Mouse (Mus musculus) common myeloid progenitor, adult 5-6 weeks (primary cell): ENCODE measurements around the gene Got1. TPM values are rescaled to one million over a fixed set of nuclear protein-coding genes. Genes with fewer than 3 reads are reported as not detected.
"Not testable (repeated sequence)": the region's sequence is repeated elsewhere in the genome, so short reads cannot be mapped to it uniquely, and the experiment has no call there.

Experiments used
- ATAC-seq: replicated peaks from 2 replicates; pipeline ENCODE4 v1.8.0; 2016; ENCODE audit warnings: low read depth, mild to moderate bottlenecking, moderate TSS enrichment, inconsistent platforms; ENCODE audit not compliant: poor library complexity, severe bottlenecking
- total RNA-seq: library from RNA; stranded (forward); fragments of 200-1000, 187-1606 nt; gene quantifications from 2 replicates; pipeline ENCODE4 v1.2.3, GENCODE M21; 2017

Got1 gene
- total RNA-seq, 1 experiment from 2014 or later, result 18.0 TPM

DNA sequence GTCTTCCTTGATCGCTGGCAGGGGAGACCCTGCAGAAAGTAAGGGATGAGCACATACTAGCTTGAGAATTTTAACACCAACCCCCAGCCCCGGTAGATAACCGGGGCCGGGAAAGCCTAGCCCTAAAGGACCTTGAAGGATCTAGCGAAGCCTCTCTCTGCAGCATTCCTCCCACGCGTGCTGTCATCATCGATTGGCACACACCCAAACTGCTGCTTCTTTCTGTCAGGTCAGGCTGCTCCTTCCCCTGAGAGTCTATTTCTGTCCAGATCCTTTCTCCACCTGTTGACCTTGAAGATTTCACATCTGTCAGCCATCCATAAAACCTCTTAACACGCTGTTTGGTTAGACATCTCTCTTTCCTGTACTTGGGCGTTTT is 688 bp upstream of the Got1 start:
- peak; percentile 2; the same call in 1 of the 2 replicates for ATAC-seq

DNA sequence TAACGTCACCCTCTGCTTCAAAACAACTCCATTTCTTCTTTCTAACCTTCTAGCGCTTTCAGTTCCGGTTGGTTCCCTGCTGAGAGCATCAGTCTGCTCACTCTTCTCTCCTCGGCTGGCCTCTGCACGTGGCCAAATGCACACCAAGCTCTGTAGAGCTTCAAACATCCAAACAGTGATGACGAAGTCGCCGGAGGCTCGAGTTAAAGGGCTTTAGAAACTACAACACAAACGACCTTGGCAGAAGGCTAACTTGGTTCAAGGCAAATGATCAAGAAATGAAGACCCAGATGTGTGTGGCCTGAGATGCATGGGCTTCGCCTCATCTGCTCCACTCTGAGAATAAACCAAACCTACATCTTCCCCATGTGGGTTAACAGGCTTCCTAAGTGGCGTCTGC is 854 bp downstream of the Got1 start:
- ATAC-seq, result 0 out of 2 replicates have a peak, but pooled peaks have one; percentile 9

DNA sequence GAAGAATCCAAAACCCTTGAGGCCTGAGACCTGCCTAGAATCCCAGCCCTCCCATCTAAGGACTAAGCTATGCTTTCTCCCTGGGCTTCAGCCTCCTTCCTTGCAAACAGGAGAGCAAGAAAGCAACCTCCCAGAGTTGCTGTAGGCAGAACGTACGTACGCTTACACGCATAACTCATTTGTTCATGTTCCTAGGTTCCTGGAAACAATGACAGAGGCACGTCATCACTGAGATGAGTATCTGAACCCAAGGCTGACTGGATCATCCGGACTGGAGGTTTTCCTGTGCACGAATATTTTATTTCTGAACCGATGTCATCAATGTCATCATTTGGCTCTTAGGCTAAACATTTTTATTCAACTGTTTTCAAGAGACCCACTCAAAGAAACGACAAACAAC is 2.4 kb downstream of the Got1 start:
- no peak for ATAC-seq

DNA sequence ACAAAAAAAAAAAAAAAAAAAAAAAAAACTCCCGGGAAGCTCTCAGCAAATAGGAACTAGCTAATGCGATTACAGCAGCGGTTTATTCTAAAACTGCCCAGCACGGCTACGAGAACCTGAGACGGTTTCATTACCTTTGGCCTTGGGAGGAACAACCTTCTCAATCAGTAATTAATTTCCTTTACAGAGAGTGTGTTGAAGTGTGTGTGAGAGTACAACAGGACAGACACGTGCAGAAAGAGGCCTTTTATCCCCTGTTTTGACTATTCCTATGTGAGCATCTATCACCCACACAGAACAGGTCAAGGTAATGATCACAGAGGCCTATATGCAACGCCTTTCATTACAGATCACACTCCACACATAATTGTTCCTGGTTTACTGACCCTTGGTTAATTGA is 3.0 kb downstream of the Got1 start:
- ATAC-seq, result no peak

DNA sequence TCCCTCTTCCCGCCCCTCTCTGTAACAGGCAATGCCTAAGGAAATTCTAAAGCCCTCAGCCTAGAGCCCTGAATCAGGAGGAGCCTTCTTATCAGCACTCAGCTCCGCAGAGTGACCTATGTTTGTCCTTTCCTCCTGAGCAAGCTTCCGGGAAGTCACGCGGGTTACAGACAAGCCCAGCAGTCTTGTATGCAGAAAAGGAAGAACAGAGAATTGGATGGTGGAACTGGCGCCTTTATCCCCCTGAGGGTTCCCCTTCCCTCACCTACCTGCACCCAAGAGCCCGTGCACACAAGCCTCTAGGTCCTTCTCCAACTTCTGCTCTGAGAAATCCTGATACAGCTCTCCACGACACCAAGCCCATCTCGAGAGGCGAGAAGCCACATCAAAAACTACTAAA is 4.0 kb downstream of the Got1 start:
- ATAC-seq, result no peak

DNA sequence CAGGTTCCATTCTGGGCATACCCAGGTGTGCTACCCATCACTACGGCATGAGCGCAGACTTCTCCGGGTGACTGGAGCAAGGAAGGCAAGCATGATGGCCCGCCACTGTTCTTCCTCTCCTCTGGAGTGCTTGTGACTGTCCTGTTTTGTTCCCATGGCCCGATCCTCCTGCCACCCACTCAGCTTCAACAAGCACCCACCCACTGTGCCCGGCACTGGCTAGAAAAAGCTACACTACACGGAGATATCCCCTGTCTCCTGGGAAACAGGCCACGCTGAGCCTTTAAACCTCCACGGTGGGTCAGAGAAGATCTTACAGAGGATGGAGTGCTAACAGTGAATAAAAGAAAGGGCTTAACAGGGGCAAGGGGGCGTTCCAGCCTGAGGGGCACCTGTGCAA is 5.2 kb downstream of the Got1 start:
- no peak for ATAC-seq

DNA sequence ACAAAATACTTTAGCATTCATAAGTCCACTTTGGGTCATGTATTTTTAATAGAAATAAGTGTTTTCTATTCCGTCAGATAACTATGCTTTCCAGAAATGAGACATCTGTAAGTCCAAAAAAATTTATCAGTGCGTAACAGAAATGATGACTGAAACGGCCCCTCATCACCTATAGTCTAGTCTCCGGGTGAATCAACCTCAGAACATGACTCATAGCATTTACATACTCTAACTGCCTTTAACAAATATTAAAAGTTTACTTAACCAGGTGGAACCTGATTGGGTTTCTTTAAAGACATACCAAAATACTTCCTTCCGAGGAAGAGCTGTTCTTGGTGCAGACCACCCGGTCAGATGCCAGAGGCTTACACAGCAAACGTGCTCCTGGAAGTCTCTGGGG is 6.1 kb downstream of the Got1 start:
- no peak for ATAC-seq

DNA sequence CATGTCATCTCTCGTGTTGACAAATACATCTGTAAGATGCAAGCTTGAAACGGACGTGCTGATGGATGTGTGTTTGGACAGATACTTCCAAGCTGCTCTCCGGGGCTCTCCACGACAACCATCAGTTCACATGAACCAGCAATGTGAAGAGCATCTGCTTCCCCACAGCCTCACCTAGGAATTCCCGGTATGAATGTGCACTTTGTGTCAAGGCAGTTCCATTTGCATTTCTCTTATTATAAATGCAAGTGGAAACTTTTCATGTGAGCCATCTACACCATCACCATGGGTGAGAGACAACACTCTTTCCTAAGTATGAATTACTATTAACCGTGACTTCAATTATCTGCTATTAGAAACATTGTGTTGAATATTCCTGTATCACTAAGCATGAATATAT is 6.6 kb downstream of the Got1 start:
- ATAC-seq, result no peak

DNA sequence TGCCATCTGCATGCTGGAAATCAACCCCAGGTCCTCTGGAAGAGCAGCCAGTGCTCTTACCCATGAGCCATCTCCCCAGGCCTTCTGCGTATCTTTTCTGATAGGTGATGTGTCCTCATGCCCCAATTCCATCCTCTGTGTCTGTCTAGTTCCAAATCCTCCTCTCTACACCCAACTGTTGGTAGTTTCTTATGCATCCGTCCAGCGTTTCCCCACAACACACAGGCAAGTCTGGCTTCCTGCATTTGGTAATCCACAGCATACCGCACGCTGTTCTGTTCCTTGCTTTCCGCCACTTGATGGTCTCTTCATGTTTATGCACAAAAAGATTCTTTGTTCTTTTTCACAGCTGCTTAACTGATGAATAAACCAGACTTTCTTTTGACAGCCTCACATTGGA is 7.1 kb downstream of the Got1 start:
- ATAC-seq, result no peak

DNA sequence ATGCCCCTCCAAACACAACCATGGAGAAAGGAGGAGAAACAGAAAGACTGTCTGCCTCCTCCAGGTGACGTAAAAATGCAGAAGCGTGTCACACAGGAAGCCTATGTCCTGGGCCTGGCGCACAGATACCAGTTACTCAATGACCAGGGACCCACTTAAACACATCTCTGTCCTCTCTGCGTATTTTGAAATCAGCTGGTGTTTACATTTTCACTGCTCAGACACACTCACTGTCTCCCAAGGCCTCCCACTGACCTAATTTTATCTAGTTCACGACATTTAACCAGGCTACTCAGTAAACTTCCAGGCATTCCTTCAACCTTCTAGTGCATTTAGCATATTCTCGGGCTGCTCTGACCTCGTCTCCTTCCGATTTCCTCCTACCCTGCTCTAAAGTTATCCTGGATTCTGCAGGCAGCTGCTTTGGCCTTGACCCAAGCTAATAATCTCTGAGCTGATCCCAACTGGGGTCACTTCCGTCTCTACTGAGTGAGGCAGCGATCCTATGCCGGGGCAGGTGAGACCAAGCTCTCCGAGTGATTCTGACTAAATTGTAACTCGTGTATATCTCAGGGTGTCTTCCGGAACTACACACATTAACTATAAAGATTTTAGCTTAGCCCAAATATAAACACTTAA is 7.9 kb downstream of the Got1 start:
- no peak for ATAC-seq

DNA sequence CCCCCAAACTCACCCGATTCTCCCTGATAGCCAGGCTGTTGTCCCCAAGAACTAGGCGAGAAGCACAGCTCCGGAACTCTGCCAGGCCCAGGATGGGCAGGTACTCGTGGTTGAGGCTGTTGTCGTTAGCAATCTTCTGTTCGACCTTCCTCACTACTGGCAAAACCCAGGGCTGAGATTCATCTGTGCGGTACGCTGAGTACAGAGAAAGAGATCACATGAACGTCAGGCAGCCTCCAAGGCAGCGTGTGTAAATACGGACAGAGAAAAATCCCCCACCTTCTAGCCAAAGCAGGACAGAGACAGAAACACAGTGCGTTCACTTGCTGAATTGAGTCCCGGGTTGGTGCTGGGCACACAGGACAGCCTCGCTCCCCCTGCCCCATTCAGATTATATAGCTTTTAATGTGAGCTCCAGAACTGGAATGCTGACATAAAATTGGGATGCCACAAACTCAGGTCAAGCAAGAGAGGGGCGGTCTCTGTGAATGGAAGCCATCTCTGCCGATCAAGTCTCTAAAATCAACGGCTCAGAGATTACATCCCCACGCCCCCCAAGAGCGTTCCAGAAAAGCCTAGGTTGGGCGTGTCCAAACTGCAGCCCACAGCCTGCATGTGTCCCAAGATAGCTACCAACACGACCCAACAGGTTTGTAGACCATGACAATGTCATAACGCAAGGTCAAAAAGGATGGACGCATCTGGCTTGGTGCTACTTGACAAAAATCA is 8.6 kb downstream of the Got1 start:
- no peak for ATAC-seq

DNA sequence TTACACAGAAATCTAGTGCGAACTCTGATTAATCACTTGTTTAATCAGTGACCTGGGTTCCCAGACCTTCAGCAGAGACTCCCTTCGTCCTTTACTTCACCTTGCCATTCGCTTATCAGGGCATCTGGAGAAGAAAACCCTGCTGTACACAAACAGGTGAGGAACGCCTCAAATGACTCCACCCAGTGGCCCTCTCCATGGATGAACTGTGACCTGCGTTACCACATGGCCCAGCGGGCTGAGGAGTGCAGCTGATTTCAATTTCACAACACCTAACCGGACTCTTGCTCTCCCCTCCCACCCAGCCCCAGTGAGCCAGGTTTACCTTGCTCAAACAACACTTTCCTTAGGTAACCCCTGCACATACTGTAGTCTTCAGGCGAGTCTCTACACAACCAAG is 10.5 kb downstream of the Got1 start:
- ATAC-seq, result no peak

DNA sequence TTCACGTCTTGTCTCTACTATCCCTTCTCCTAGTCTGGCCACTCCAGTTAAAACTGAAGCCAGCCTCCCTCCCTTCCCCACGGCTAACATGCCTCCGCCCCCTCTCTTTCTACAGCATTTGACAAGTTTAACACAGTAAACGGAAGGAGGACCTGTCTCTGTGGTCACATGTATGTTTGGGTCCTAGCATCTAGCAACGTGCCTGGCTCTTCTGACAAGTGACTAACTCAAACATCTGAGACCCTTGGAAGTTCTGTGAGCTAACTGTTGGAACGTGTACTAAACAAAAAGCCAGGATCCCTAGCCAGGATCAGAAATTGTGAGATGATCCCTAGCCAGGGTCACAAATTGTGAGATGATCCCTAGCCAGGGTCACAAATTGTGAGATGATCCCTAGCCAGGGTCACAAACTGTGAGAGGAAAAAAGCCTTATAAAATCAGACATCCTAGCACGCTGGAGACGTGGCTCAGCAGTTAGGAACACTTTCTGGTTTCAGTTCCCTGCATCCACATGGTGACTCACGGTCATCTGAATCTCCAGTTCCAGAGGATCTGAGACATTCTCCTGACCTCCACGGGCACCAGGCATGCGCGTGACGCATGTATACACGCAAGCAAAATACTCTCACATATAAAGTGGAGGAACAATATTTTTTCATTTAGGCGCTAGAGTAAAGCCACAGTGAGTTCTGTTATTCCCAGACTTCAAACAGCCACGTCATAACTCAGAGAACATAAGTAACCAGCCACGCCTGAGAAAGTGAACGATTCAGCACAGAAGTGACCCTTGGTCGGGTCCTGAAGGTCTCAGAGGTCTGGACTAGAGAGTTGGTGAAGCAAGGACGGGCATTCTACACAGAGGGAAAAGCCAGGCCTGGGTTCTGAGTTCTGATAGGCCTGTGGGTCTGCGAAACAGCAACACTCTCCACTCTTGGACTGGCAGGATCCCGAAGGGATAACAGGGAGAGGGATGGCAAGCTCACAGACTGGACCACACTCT is 12.5 kb downstream of the Got1 start:
- ATAC-seq, result no peak

DNA sequence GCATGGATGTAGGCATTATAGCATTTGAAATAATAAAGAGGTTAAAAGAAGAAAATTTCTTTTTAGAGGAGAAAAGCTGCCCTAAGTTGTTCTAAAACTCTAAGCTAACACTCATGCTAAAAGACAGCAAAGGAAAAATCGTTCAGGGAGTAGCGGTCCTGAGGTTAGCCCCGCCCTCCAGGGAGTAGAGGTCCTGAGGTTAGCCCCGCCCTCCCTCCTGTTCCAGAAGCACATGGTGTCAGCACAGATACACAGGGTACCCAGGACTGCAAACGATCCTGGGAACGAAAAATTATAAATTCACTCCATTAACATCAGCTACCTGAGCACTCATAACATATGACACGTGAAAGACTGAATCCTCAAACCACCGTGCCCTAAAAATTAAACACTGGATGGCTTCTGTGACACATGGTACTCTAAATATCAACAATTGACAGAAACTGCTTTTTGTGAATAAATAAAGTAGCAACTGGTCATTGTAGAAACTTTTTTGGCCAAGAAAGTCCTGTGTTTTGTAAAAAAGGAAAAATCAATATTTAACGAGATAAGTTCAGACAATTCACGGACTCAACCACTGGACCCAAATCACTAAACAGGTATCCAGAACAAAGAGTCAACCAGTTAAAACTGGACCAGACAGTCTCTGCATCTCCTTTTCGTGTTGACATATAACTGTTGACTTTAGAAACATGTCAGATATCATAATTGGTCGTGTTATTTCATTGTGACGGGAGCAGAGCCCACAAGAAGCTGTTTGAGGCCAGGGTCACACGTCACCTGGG is 13.8 kb downstream of the Got1 start:
- no peak for ATAC-seq

DNA sequence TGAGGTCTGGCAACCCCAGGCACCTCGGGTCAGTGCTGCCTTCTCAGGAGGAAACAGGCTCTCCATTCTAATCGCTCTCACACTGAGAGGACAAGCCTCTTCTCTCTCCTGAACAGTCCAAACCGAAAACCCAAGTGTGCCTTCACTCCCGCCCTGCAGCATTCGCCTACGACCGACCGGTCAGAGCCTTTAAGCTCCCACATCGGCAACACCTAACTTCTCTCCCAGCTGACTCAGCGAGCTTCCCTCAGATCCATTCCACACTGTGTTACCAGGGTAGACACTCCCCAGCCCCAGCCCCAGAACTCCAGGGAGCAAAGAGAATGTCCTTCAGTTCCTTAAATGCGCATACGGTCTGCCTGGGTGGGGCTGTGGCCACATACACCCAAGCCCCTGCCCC is 19.0 kb downstream of the Got1 start:
- ATAC-seq, result no peak

DNA sequence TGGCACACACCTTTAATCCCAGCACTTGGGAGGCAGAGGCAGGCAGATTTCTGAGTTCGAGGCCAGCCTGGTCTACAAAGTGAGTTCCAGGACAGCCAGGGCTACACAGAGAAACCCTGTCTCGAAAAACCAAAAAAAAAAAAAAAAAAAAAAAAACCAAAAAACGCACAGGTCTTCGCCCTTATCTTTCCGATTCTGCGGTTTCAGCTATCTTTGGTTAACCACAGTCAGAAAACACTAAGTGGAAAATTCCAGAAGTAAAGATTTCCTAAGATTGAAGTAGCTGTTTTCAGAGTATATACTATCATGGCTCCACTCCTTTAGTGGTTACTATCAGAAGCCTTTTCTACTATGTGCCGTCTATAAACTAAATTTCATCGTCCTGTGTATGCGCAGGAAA is 20.8 kb downstream of the Got1 start:
- not testable (repeated sequence) for ATAC-seq

DNA sequence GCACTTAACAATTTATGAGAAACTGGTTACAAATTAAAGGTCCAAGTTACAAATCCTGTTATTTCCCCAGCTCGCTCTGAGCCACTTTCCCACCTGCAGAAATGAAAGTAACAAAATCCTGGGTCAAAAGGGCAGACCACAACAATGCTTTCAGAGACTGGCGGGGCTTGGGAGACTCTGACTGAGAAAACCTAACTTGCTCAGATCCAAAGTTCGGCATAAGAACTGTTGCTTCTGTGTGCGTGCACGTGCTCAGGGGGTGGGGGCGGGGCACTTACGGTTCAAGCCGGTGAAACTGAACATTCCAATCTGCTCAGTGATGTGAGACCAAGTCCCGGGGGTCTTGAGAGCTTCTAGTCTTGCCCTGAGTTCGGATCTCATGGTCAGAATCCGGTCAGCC is 21.8 kb downstream of the Got1 start:
- no peak for ATAC-seq

DNA sequence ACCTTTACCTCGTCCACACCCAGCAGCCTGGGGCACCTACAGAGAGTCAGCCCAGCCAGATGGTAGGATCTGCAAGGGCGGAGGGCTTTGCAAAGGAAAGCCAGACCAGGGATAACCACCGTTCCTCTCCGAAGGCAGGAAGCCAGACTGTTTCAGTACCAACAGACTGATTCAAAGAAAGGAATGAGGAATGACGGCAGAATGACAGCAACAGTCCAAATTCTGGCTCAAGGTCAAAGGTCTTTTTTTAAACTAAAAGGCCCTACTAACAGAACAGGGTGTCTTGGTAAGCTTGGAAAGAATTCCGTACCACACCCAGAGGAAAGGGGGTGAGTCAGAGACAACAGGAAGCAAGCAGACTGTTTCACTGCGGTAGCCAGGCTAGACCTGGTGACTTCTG is 25.5 kb downstream of the Got1 start:
- no peak for ATAC-seq

DNA sequence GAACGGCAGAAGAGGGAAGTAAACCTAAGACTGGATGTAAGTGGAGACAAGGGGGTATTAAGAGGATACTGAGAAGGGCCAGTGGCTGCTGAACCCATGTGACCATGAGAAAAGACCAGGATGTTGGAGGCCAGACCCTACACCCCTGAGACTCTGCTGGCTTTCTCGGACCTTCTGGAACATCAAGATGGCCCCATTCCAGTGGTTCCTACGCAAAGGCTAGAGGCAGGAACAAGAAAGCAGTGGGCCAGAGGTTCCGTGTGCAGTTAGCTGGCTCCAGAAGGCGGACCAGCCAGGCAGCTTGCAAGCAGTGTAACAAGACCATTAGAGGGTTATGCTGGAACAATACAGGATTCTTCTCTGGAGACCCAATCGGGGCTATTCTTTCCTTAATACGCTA is 27.0 kb downstream of the Got1 start:
- no peak for ATAC-seq

DNA sequence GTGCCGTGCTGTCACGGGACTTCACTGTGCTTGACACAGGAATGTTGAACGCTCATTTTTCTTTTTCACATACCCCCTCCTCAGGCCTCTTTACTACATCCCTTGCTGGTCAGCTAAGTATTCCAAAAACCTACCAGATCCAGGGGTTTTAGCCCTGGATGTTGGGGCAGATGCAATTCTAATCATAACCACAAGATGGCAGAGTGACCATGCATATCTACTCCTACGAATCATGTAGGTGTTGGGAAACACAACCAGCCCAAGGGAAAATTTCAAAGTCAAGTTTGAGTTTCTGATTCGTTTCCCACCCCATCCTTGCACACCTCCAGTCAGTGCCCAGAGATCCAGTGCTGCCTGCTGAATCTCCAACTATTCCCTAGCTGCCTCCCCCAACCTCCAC is 28.6 kb downstream of the Got1 start:
- ATAC-seq, result peak; percentile 71
